Mouse (Mus musculus): ENCODE measurements around the gene Zbtb12.

GRCm38 (mm10) chr17:34884704-34885103 lies 5.4 kb downstream of the Zbtb12 start:
- TF ChIP-seq POLR2A (IDR thresholded peaks at IDR 0.05; ENCODE audit: control insufficient read depth, low read depth, low read length) = no peak
- no peak for TF ChIP-seq CTCF (IDR thresholded peaks at IDR 0.05; ENCODE audit: control insufficient read depth, insufficient read depth, insufficient replicate concordance, low read depth, low read length)

All from testis, adult 2 months (tissue).